Mouse (Mus musculus) limb, embryonic 14.5 days (tissue): ENCODE results near the gene Htr1f. TPM values are rescaled to one million over a fixed set of nuclear protein-coding genes. Genes with fewer than 3 reads are reported as not detected.

Experiments
- ATAC-seq: fragments of 200-750 bp; cut with Nextera tagmentation; 2 replicates; pipeline ENCODE4 v1.8.0; 2017; ENCODE audit warnings: low read depth, moderate number of reproducible peaks, moderate TSS enrichment; ENCODE audit not compliant: low FRiP score
- DNase-seq: peaks from one replicate; pipeline ENCODE4 v3.0.0-alpha.2; 2015; ENCODE audit warnings: low spot score
- H3K27ac ChIP-seq: fragments of 300-500 bp; sonication (generic); replicated peaks from 2 replicates; pipeline ENCODE4 v1.5.1; 2014; ENCODE audit warnings: low read depth, mild to moderate bottlenecking, low read length, moderate library complexity, mixed read lengths
- H3K27me3 ChIP-seq: fragments of 300-500 bp; sonication (generic); 2 replicates; pipeline ENCODE4 v1.6.1; 2014; ENCODE audit warnings: low read length, mixed read lengths; ENCODE audit not compliant: control insufficient read depth, insufficient read depth
- H3K36me3 ChIP-seq: fragments of 300-500 bp; sonication (generic); 2 replicates; pipeline ENCODE4 v1.6.1; 2014; ENCODE audit warnings: mild to moderate bottlenecking, low read length, moderate library complexity, mixed read lengths; ENCODE audit not compliant: control insufficient read depth, insufficient read depth
- H3K4me1 ChIP-seq: fragments of 300-500 bp; sonication (generic); 2 replicates; pipeline ENCODE4 v1.6.1; 2014; ENCODE audit warnings: antibody characterized with exemption, low read length, mixed read lengths; ENCODE audit not compliant: control insufficient read depth, insufficient read depth
- H3K4me2 ChIP-seq: fragments of 300-500 bp; sonication (generic); replicated peaks from 2 replicates; pipeline ENCODE4 v1.6.1; 2014; ENCODE audit warnings: low read depth, mild to moderate bottlenecking, low read length, moderate library complexity; ENCODE audit not compliant: severe bottlenecking
- H3K4me3 ChIP-seq: fragments of 300-500 bp; sonication (generic); replicated peaks from 2 replicates; pipeline ENCODE4 v1.5.1; 2014; ENCODE audit warnings: low read length
- H3K9ac ChIP-seq: fragments of 300-500 bp; sonication (generic); 2 replicates; pipeline ENCODE4 v1.6.1; 2014; ENCODE audit warnings: mild to moderate bottlenecking, low read depth, low read length, moderate library complexity; ENCODE audit not compliant: severe bottlenecking
- H3K9me3 ChIP-seq: fragments of 300-500 bp; sonication (generic); 2 replicates; pipeline ENCODE4 v1.6.1; 2016; ENCODE audit warnings: low read length; ENCODE audit not compliant: control insufficient read depth
- POLR2A ChIP-seq: fragments of 200-500 bp; IDR thresholded peaks from 2 replicates; pipeline ENCODE4 v1.8.0; 2012; ENCODE audit warnings: inconsistent platforms, mild to moderate bottlenecking, moderate library complexity, borderline replicate concordance; ENCODE audit not compliant: insufficient read depth, insufficient read length; ENCODE audit errors: extremely low read depth
- WGBS: fragments of 180-500 bp; shearing (Covaris S2); extraction: QIAGEN DNeasy Blood & Tissue Kit; methylation state at CpG from one replicate; pipeline ENCODE4 v1.1.7; 2014; 5-methylcytosine and 5-hydroxymethylcytosine counted together
- polyA plus RNA-seq, 2 experiments: library from polyadenylated mRNA; depleted of rRNA in 1 of 2; stranded (reverse) in 1 of 2; unstranded in 1 of 2; fragments of >200 nt; fragmentation: Nextera tagmentation in 1 of 2; extraction: Ambion mirVana in 1 of 2; gene quantifications; 2 replicates each; pipeline versions ENCODE4 v1.2.1 to v1.2.3; 2012 to 2014

Htr1f gene
- polyA plus RNA-seq, 2 experiments = 0.35 to 1.1 TPM

- Histone ChIP-seq H3K9me3 (no peaks in the 10 kb centered on the region), H3K27ac (no peak overlapping the region), H3K4me3 (no peak overlapping the region), H3K4me2 (no peak overlapping the region), H3K4me1 (no peaks in the 10 kb centered on the region), H3K27me3 (no peaks in the 10 kb centered on the region), H3K36me3 (no peaks in the 10 kb centered on the region), H3K9ac (no peak overlapping the region)
- ATAC-seq (no peak), DNase-seq (no peak)
- 63% methylated on average over 4 of the region's 4 CpGs for WGBS
- no peak for TF ChIP-seq POLR2A
Observed at GRCm38 (mm10) chr16:64973533-64974305, 131.9 kb downstream of the Htr1f start.

GRCm38 (mm10) chr16:64961690-64962089, 144.0 kb downstream of the Htr1f start:
- Histone ChIP-seq H3K27ac (no peak overlapping the region), H3K27me3 (no peaks in the 10 kb centered on the region), H3K4me1 (no peaks in the 10 kb centered on the region), H3K4me3 (no peak overlapping the region), H3K9ac (no peak overlapping the region), H3K36me3 (no peaks in the 10 kb centered on the region), H3K4me2 (no peak overlapping the region), H3K9me3 (no peaks in the 10 kb centered on the region)
- ATAC-seq = no peak
- TF ChIP-seq POLR2A = no peak
- DNase-seq = no peak
- 94% methylated on average over 4 of the region's 4 CpGs for WGBS

GRCm38 (mm10) chr16:64941646-64942195, 163.9 kb downstream of the Htr1f start:
- WGBS = 84% methylated on average over 5 of the region's 5 CpGs
- ATAC-seq (no peak), DNase-seq (no peak)
- H3K9me3 ChIP-seq = no peaks in the 10 kb centered on the region
- H3K27me3 ChIP-seq = no peaks in the 10 kb centered on the region
- H3K9ac ChIP-seq = no peak overlapping the region
- H3K4me1 ChIP-seq = no peaks in the 10 kb centered on the region
- no peaks in the 10 kb centered on the region for H3K36me3 ChIP-seq
- H3K4me2 ChIP-seq = no peak overlapping the region
- no peak overlapping the region for H3K4me3 ChIP-seq
- TF ChIP-seq POLR2A = no peak
- no peak overlapping the region for H3K27ac ChIP-seq

GRCm38 (mm10) chr16:64934793-64935192, 170.9 kb downstream of the Htr1f start:
- Histone ChIP-seq H3K4me3 (no peak overlapping the region), H3K9ac (no peak overlapping the region), H3K36me3 (no peaks in the 10 kb centered on the region), H3K27ac (no peak overlapping the region), H3K4me1 (no peaks in the 10 kb centered on the region), H3K27me3 (no peaks in the 10 kb centered on the region), H3K4me2 (no peak overlapping the region), H3K9me3 (no peaks in the 10 kb centered on the region)
- no peak for DNase-seq
- WGBS = 94% methylated on average over 1 of the region's 1 CpGs
- no peak for TF ChIP-seq POLR2A
- no peak for ATAC-seq

GRCm38 (mm10) chr16:64934011-64934410, 171.6 kb downstream of the Htr1f start:
- ATAC-seq (no peak), DNase-seq (no peak)
- no peak overlapping the region for H3K4me3 ChIP-seq
- no peaks in the 10 kb centered on the region for H3K27me3 ChIP-seq
- no peaks in the 10 kb centered on the region for H3K9me3 ChIP-seq
- H3K27ac ChIP-seq = no peak overlapping the region
- no peak overlapping the region for H3K4me2 ChIP-seq
- no peak overlapping the region for H3K9ac ChIP-seq
- no peaks in the 10 kb centered on the region for H3K4me1 ChIP-seq
- no peaks in the 10 kb centered on the region for H3K36me3 ChIP-seq
- 56% methylated on average over 1 of the region's 1 CpGs for WGBS
- no peak for TF ChIP-seq POLR2A

GRCm38 (mm10) chr16:64923500-64923899, 182.2 kb downstream of the Htr1f start:
- ATAC-seq = no peak
- 53% methylated on average over 9 of the region's 9 CpGs for WGBS
- TF ChIP-seq POLR2A = no peak

More at GRCm38 (mm10) chr16:64923500-64923899, 182.2 kb downstream of the Htr1f start:
- Histone ChIP-seq H3K9me3 (no peaks in the 10 kb centered on the region), H3K4me2 (no peak overlapping the region), H3K4me1 (no peaks in the 10 kb centered on the region), H3K27ac (no peak overlapping the region), H3K4me3 (no peak overlapping the region), H3K36me3 (no peaks in the 10 kb centered on the region), H3K9ac (no peak overlapping the region), H3K27me3 (no peaks in the 10 kb centered on the region)
- no peak for DNase-seq
